Mouse (Mus musculus): Measurements from ENCODE around the gene Pex16.

DNA sequence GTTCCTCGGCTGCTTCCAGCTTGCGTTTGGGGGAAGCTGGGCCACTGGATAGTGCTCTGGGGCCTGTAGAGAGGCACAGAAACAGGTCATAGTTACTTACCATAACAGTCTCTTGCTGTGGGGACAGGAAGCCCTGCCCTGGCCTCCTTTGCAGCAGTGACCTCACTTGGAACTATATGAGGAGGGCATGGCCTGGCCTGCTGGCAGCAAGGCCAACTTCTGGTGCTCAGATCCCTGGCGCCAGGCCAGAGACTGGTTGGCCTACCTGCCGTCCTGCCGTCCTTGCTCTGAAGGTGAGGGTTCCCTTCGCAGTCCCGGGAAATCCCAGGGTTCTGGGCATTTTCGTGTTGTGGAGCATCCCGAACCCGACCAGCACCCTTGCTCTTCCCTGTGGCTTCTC lies 37.2 kb downstream of the Pex16 start:
- TF ChIP-seq POLR2A (IDR thresholded peaks at IDR 0.05; ENCODE audit: control insufficient read depth in 1 of 2, insufficient read depth in 1 of 2, low read depth in 1 of 2, low read length in 2 of 2, poor library complexity in 1 of 2) (no peak), NRF1 (IDR thresholded peaks at IDR 0.05; ENCODE audit: insufficient read depth, low read depth, low read length, poor library complexity, severe bottlenecking) (no peak), CTCF (IDR thresholded peaks at IDR 0.05 in 2 of 3, conservative IDR thresholded peaks at IDR 0.05 in 1 of 3; ENCODE audit: control insufficient read depth in 1 of 3, insufficient read depth in 1 of 3, low read depth in 2 of 3, low read length in 3 of 3, poor library complexity in 1 of 3, severe bottlenecking in 1 of 3) (no peak), TBP (IDR thresholded peaks at IDR 0.05; ENCODE audit: low read depth, low read length) (no peak), TCF12 (IDR thresholded peaks at IDR 0.05; ENCODE audit: low read depth, low read length) (no peak), POLR2AphosphoS5 (IDR thresholded peaks at IDR 0.05; ENCODE audit: borderline replicate concordance, low read depth, low read length) (no peak), GATA1 (IDR thresholded peaks at IDR 0.05; ENCODE audit: low read depth, low read length) (no peak), SIN3A (IDR thresholded peaks at IDR 0.05; ENCODE audit: low read length) (no peak), UBTF (IDR thresholded peaks at IDR 0.05; ENCODE audit: borderline replicate concordance, insufficient read depth, low read depth, low read length) (no peak), ZKSCAN1 (IDR thresholded peaks at IDR 0.05; ENCODE audit: low read depth, low read length) (no peak), POLR2AphosphoS2 (IDR thresholded peaks at IDR 0.05; ENCODE audit: low read length) (no peak)

All from MEL (cell line).